Mouse (Mus musculus) embryonic facial prominence, embryonic 11.5 days (tissue): Measurements from ENCODE around the gene Hic2. TPM values are rescaled to one million over a fixed set of nuclear protein-coding genes. Genes with fewer than 3 reads are reported as not detected.

ENCODE experiments used
- polyA plus RNA-seq: library from polyadenylated mRNA; unstranded; fragments of >200 nt; fragmentation: Nextera tagmentation; extraction: Ambion mirVana; gene quantifications from 2 replicates; pipeline ENCODE4 v1.2.1, GENCODE M21; 2014

Hic2 gene
- polyA plus RNA-seq, 1 experiment from 2014 or later = 6.1 TPM

Other genes with a start within 250 kb of the Hic2 start
- gene Ypel1, start 163.9 kb upstream of the Hic2 start, polyA plus RNA-seq = 97.1 and 108 TPM in 2 replicates
- gene Ppil2, start 122.3 kb upstream of the Hic2 start, polyA plus RNA-seq = 129 and 142 TPM in 2 replicates
- 107 and 108 TPM in 2 replicates for gene 2610318N02Rik, start 108.4 kb upstream of the Hic2 start, polyA plus RNA-seq
- 57.2 and 65.8 TPM in 2 replicates for gene Sdf2l1, start 101.2 kb upstream of the Hic2 start, polyA plus RNA-seq
- 6.2 and 8.8 TPM in 2 replicates for gene Ydjc, start 89.0 kb upstream of the Hic2 start, polyA plus RNA-seq
- gene Ccdc116, start 86.3 kb upstream of the Hic2 start, polyA plus RNA-seq = 0.24 and 0.49 TPM in 2 replicates
- 425 and 458 TPM in 2 replicates for gene Ube2l3, start 30.9 kb upstream of the Hic2 start, polyA plus RNA-seq
- gene Rimbp3, start 25.0 kb upstream of the Hic2 start, polyA plus RNA-seq = 0.41 and 0.47 TPM in 2 replicates
- gene Tmem191c, start 42.5 kb downstream of the Hic2 start, polyA plus RNA-seq = 4.0 and 5.2 TPM in 2 replicates
- gene Serpind1, start 97.8 kb downstream of the Hic2 start, polyA plus RNA-seq = 0.20 TPM in 2 replicates
- 7.0 and 7.2 TPM in 2 replicates for gene Snap29, start 172.4 kb downstream of the Hic2 start, polyA plus RNA-seq
- gene Pi4ka, start 172.7 kb downstream of the Hic2 start, polyA plus RNA-seq = 29.9 and 33.9 TPM in 2 replicates
- gene Crkl, start 218.4 kb downstream of the Hic2 start, polyA plus RNA-seq = 85.1 and 90.1 TPM in 2 replicates